Mouse (Mus musculus): ENCODE data around the gene Zfp467. TPM values are rescaled to one million over a fixed set of nuclear protein-coding genes. Genes with fewer than 3 reads are reported as not detected.

Gene Zfp467
- total and polyA plus RNA-seq, 3 experiments, result 1.4 to 5.9 (median 2.1) TPM

DNA sequence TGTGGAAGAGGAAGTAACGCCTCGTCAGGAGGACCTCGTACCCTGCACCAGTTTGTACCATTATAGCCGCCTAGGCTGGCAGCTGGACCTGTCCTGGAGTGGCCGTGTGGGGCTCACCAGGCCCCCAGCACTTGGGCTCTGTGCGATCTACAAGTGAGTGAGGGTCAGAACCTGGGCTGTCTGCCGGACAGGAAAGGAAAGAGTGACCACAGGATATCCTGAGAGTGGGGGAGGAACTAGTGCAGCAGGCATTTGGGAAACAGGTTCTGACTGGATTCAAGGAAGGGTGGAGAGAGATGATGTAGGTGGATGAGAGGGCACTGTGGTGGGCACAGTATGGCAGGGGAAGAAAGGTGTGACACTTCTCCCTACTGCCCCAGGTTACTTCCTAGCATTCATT lies 2.9 kb upstream of the Zfp467 start:
- Histone ChIP-seq H3K79me2 (replicated peaks; ENCODE audit: control insufficient read depth, extremely low read depth, insufficient read depth, poor library complexity, severe bottlenecking) (no peaks in the 10 kb centered on the region), H3K4me3 (replicated peaks in 1 of 3; ENCODE audit: low read depth in 2 of 3, low read length in 2 of 3, poor library complexity in 1 of 3) (no peak overlapping the region), H3K4me2 (ENCODE audit: insufficient read depth, low read depth, poor library complexity, severe bottlenecking) (no peak overlapping the region), H3K27ac (ENCODE audit: insufficient read depth, low read depth) (no peak overlapping the region), H3K9ac (ENCODE audit: insufficient read depth, low read depth) (no peak overlapping the region), H3K27me3 (replicated peaks) (no peaks in the 10 kb centered on the region), H3K9me3 (replicated peaks; ENCODE audit: low read length) (no peaks in the 10 kb centered on the region), H3K36me3 (replicated peaks in 1 of 2; ENCODE audit: control insufficient read depth in 1 of 2, insufficient read depth in 1 of 2, low read length in 1 of 2) (no peaks in the 10 kb centered on the region), H3K4me1 (ENCODE audit: control insufficient read depth in 1 of 2, insufficient read depth in 2 of 2) (peaks cover 18 to 44% of the 10 kb centered on the region in 2 experiments)
- in situ Hi-C loops (cut with MboI; ENCODE audit: low pct_ligation_motif_present, low pct_unique_long_range_greater_than_20kb, low sequenced_read_pairs) (no loop called here), dilution Hi-C loops (cut with MboI; ENCODE audit: extremely low pct_ligation_motif_present, extremely low pct_unique_long_range_greater_than_20kb, low sequenced_read_pairs) (no loop called here)
- TF ChIP-seq MEF2A (IDR thresholded peaks at IDR 0.05; ENCODE audit: borderline replicate concordance, low read depth, low read length) (no peak), USF2 (conservative IDR thresholded peaks at IDR 0.05; ENCODE audit: low read depth, low read length) (no peak), EP300 (IDR thresholded peaks at IDR 0.05; ENCODE audit: low read length) (no peak), NELFE (IDR thresholded peaks at IDR 0.05; ENCODE audit: low read depth, low read length) (no peak), PAX5 (IDR thresholded peaks at IDR 0.05; ENCODE audit: low read length) (no peak), CTCF (conservative IDR thresholded peaks at IDR 0.05 in 1 of 2, IDR thresholded peaks at IDR 0.05 in 1 of 2; ENCODE audit: low read depth in 2 of 2, low read length in 2 of 2) (no peak), RAD21 (IDR thresholded peaks at IDR 0.05; ENCODE audit: low read depth, low read length) (no peak), SMC3 (IDR thresholded peaks at IDR 0.05; ENCODE audit: low read depth, low read length) (no peak), UBTF (IDR thresholded peaks at IDR 0.05; ENCODE audit: low read depth, low read length) (no peak), ETS1 (conservative IDR thresholded peaks at IDR 0.05; ENCODE audit: low read depth, low read length) (no peak), TBP (conservative IDR thresholded peaks at IDR 0.05; ENCODE audit: low read depth, low read length) (no peak), MAFK (IDR thresholded peaks at IDR 0.05; ENCODE audit: insufficient replicate concordance, low read length) (no peak)
- DNase-seq (ENCODE audit: extremely low read depth), result no peak

DNA sequence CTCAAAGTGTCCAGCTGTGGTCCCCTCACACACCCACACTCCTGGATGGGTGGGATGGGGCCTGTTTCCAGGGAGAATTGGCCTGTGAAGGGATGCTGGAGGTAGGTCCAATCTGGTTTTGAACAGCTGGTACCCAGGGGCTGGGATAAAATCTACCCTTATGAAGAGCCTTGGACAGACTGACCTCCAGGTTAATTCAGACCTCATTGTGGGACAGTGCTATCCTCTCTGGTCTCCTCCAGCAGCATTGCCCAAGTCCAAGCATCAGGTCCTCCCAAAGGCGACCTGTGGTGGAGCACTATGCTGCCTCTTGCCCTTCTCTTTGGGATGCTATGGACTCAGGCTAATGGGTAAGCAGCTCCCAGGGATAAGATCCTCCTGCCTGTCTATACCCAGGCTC lies 2.3 kb upstream of the Zfp467 start, which contains the start of gene Sspo:
TSS of gene Sspo (plus strand) at position 301 of the 400 bp plus-strand sequence.
- H3K27me3 ChIP-seq (replicated peaks), result no peaks in the 10 kb centered on the region
- TF ChIP-seq E2F4 (IDR thresholded peaks at IDR 0.05; ENCODE audit: insufficient replicate concordance, low read depth, low read length) (no peak), SMC3 (IDR thresholded peaks at IDR 0.05; ENCODE audit: low read depth, low read length) (no peak), RAD21 (IDR thresholded peaks at IDR 0.05; ENCODE audit: low read depth, low read length) (no peak), POLR2AphosphoS2 (IDR thresholded peaks at IDR 0.05; ENCODE audit: low read depth, low read length) (no peak), RCOR1 (conservative IDR thresholded peaks at IDR 0.05; ENCODE audit: low read depth, low read length) (no peak), JUN (IDR thresholded peaks at IDR 0.05; ENCODE audit: insufficient read depth, low read depth, low read length) (no peak), MYC (IDR thresholded peaks at IDR 0.05; ENCODE audit: low read depth, low read length) (no peak), USF1 (IDR thresholded peaks at IDR 0.05; ENCODE audit: low read depth, low read length) (no peak), POLR2A (IDR thresholded peaks at IDR 0.05; ENCODE audit: low read depth, low read length) (no peak), MAX (IDR thresholded peaks at IDR 0.05; ENCODE audit: low read length) (no peak)
- H3K4me3 ChIP-seq (replicated peaks in 1 of 3; ENCODE audit: low read depth in 2 of 3, low read length in 2 of 3, poor library complexity in 1 of 3), result no peak within 1 kb of the TSS
- no peak within 1 kb of the TSS for H3K4me2 ChIP-seq (ENCODE audit: insufficient read depth, low read depth, poor library complexity, severe bottlenecking)
- DNase-seq (ENCODE audit: extremely low read depth), result no peak
- H3K9me3 ChIP-seq (replicated peaks; ENCODE audit: low read length), result no peaks in the 10 kb centered on the region
- dilution Hi-C loops (cut with MboI; ENCODE audit: extremely low pct_ligation_motif_present, extremely low pct_unique_long_range_greater_than_20kb, low sequenced_read_pairs), result no loop called here
- peaks cover 18 to 50% of the 10 kb centered on the region in 2 experiments for H3K4me1 ChIP-seq (ENCODE audit: control insufficient read depth in 1 of 2, insufficient read depth in 2 of 2)
- no peaks in the 10 kb centered on the region for H3K36me3 ChIP-seq (replicated peaks in 1 of 2; ENCODE audit: control insufficient read depth in 1 of 2, insufficient read depth in 1 of 2, low read length in 1 of 2)
- in situ Hi-C loops (cut with MboI; ENCODE audit: low pct_ligation_motif_present, low pct_unique_long_range_greater_than_20kb, low sequenced_read_pairs), result no loop called here
- no peak within 1 kb of the TSS for H3K27ac ChIP-seq (ENCODE audit: insufficient read depth, low read depth)
- H3K9ac ChIP-seq (ENCODE audit: insufficient read depth, low read depth), result no peak within 1 kb of the TSS
- H3K79me2 ChIP-seq (replicated peaks; ENCODE audit: control insufficient read depth, extremely low read depth, insufficient read depth, poor library complexity, severe bottlenecking), result no peaks in the 10 kb centered on the region

Data from CH12.LX (cell line).